Mouse (Mus musculus) heart, postnatal 0 days (tissue): ENCODE results near the gene Cpeb3.

Experiments
- CTCF ChIP-seq: IDR thresholded peaks from 2 replicates; pipeline ENCODE4 v1.5.1; 2016; ENCODE audit warnings: antibody characterized with exemption, control low read depth, low read depth
- EP300 ChIP-seq: IDR thresholded peaks from 2 replicates; pipeline ENCODE4 v1.6.1; 2016; ENCODE audit warnings: antibody characterized with exemption, low read depth

DNA sequence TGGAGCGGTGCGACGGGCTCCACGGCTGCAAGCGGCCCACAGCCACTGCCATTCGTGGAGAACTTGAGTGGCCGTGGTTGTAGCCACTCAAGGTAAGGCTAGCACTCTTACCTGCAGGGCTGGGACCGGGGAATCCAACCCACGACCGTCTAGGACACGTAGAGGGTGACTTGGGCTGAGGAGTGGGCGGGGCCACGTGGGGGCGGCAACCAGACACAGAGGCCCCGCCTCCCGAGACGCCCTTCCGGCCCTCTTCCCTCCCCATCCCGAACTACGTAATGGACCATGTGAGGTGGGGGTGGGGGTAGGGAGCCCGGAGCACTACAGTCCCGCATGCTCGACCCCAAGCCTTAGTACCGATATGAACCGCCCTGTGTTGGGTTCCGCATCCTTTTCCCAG, 190.0 kb downstream of the Cpeb3 start:
- no peak for TF ChIP-seq CTCF
- TF ChIP-seq EP300 = no peak
